Mouse (Mus musculus) hindbrain, embryonic 13.5 days (tissue): Measurements from ENCODE around the gene Rarres1. TPM values are rescaled to one million over a fixed set of nuclear protein-coding genes. Genes with fewer than 3 reads are reported as not detected.

Source experiments
- ATAC-seq: fragments of 200-750 bp; cut with Nextera tagmentation; 2 replicates; pipeline ENCODE4 v1.8.0; 2017; ENCODE audit warnings: moderate TSS enrichment; ENCODE audit not compliant: low FRiP score
- H3K27ac ChIP-seq: fragments of 300-500 bp; sonication (generic); 2 replicates; pipeline ENCODE4 v1.5.1; 2015; ENCODE audit warnings: inconsistent platforms, mild to moderate bottlenecking, moderate library complexity
- H3K27me3 ChIP-seq: fragments of 300-500 bp; sonication (generic); 2 replicates; pipeline ENCODE4 v1.6.1; 2015; ENCODE audit warnings: mild to moderate bottlenecking, inconsistent platforms
- H3K36me3 ChIP-seq: fragments of 300-500 bp; sonication (generic); 2 replicates; pipeline ENCODE4 v1.6.1; 2015; ENCODE audit warnings: mild to moderate bottlenecking, inconsistent platforms
- H3K4me1 ChIP-seq: fragments of 300-500 bp; sonication (generic); replicated peaks from 2 replicates; pipeline ENCODE4 v1.6.1; 2015; ENCODE audit warnings: inconsistent platforms
- H3K4me2 ChIP-seq: fragments of 300-500 bp; sonication (generic); 2 replicates; pipeline ENCODE4 v1.6.1; 2015; ENCODE audit warnings: inconsistent platforms, mild to moderate bottlenecking, moderate library complexity
- H3K4me3 ChIP-seq: fragments of 300-500 bp; sonication (generic); 2 replicates; pipeline ENCODE4 v1.5.1; 2015; ENCODE audit warnings: mild to moderate bottlenecking, inconsistent platforms
- H3K9ac ChIP-seq: fragments of 300-500 bp; sonication (generic); 2 replicates; pipeline ENCODE4 v1.6.1; 2015; ENCODE audit warnings: mild to moderate bottlenecking, inconsistent platforms
- H3K9me3 ChIP-seq: fragments of 300-500 bp; sonication (generic); 2 replicates; pipeline ENCODE4 v1.6.1; 2016; ENCODE audit warnings: inconsistent platforms
- whole genome bisulfite sequencing: fragments of 180-500 bp; shearing (Covaris S2); methylation state at CpG from one replicate; pipeline ENCODE4 v1.1.7; 2015; 5-methylcytosine and 5-hydroxymethylcytosine counted together
- polyA plus RNA-seq: library from polyadenylated mRNA; unstranded; fragments of >200 nt; fragmentation: Nextera tagmentation; extraction: Ambion mirVana; gene quantifications from 2 replicates; pipeline ENCODE4 v1.2.1, GENCODE M21; 2015

The Rarres1 gene
- polyA plus RNA-seq, 1 experiment from 2014 or later = 1.3 TPM

DNA sequence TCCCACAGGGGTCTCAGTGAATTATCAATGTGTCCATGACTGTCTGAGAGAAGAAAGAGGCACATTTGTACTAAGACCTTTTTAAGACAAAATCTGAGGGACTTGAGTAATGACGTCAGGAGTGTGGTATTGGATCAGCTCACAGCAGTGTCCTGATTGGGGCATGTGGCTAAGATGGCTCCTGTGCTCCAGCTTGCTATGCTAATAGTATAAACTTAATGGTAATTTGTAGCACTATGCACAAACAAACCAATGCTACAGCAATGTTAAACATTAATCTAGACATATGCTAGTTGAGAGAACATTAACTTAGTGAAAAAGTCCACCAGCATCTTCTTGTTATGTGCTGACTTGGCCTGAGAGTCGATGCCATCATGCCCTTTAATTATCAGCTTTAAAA is 30.1 kb downstream of the Rarres1 start:
- Histone ChIP-seq H3K9ac (no peak overlapping the region), H3K4me2 (no peak overlapping the region), H3K36me3 (no peaks in the 10 kb centered on the region), H3K4me3 (no peak overlapping the region), H3K27me3 (no peaks in the 10 kb centered on the region), H3K4me1 (no peaks in the 10 kb centered on the region), H3K27ac (no peak overlapping the region), H3K9me3 (no peaks in the 10 kb centered on the region)
- no peak for ATAC-seq
- WGBS = 94% methylated on average over 2 of the region's 2 CpGs

DNA sequence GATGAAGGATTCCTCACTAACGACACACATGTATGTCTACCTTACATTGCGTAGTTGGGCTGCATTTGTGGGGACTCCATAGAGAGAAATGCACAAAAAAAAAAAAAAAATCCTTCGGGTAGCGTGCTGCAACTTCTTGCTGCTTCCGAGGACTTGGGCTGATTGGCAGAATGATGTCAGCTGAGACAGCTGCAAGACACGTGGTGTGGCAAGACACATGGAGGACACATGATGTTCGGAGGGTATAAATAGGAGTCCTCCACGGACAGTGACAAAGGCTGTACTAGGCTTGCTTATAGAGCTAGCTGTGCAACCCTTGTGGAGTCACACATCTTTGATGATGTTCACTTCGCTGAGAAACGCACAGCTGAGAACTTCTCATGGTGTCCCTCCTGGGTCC is 32.9 kb downstream of the Rarres1 start:
- Histone ChIP-seq H3K4me3 (no peak overlapping the region), H3K4me2 (no peak overlapping the region), H3K36me3 (peaks cover 9% of the 10 kb centered on the region; the same call in 1 of the 2 replicates), H3K4me1 (no peaks in the 10 kb centered on the region), H3K9ac (no peak overlapping the region), H3K27ac (no peak overlapping the region), H3K9me3 (no peaks in the 10 kb centered on the region), H3K27me3 (no peaks in the 10 kb centered on the region)
- no peak for ATAC-seq
- WGBS = 94% methylated on average over 10 of the region's 10 CpGs

DNA sequence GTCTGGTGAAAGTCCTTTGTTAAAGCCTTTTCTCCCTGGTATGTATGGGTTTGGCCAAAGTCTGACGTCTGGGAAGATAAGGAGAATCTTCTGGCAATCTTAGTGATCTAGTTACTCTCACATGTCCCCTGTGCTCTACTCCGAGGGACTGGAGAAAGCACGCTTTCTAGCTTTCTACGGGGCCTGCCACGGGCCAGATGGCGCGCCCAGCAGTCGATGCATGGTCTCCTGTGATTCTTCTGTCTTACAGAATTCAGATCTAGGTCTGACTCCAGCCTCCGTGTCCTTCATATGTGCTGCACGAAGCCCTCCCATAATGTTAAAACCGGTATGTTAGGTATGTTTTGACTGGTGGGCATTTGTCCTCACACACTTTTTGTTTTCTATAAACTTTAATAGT is 35.5 kb downstream of the Rarres1 start:
- WGBS = 93% methylated on average over 11 of the region's 11 CpGs
- no peak overlapping the region for H3K9ac ChIP-seq
- H3K9me3 ChIP-seq = no peaks in the 10 kb centered on the region
- ATAC-seq = no peak
- no peak overlapping the region for H3K4me3 ChIP-seq
- peaks cover 29% of the 10 kb centered on the region for H3K36me3 ChIP-seq
- no peaks in the 10 kb centered on the region for H3K27me3 ChIP-seq
- no peaks in the 10 kb centered on the region for H3K4me1 ChIP-seq
- no peak overlapping the region for H3K4me2 ChIP-seq
- no peak overlapping the region for H3K27ac ChIP-seq

DNA sequence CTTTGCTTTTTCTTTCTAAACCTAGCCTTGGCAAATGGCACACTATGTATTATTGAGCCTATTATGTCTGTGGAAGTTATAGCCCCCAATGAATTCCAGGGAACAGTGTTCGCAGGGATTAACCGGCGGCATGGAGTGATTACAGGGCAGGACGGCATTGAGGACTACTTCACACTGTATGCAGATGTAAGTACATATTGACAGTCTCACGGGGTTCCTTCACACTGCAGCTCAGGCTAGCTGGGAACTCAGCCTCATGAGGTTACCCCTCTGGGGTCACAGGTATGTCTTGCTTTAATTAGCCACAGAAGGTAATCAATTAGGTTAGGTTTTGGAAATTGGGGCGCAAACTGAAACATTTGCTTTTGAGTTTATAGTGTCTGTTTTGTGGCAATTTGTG is 41.9 kb downstream of the Rarres1 start:
- H3K4me2 ChIP-seq = no peak overlapping the region
- no peak overlapping the region for H3K27ac ChIP-seq
- H3K4me1 ChIP-seq = no peaks in the 10 kb centered on the region
- H3K9ac ChIP-seq = no peak overlapping the region
- peaks cover 35% of the 10 kb centered on the region for H3K36me3 ChIP-seq
- H3K27me3 ChIP-seq = no peaks in the 10 kb centered on the region
- 88% methylated on average over 6 of the region's 6 CpGs for WGBS
- no peak overlapping the region for H3K4me3 ChIP-seq
- no peak for ATAC-seq
- H3K9me3 ChIP-seq = no peaks in the 10 kb centered on the region

DNA sequence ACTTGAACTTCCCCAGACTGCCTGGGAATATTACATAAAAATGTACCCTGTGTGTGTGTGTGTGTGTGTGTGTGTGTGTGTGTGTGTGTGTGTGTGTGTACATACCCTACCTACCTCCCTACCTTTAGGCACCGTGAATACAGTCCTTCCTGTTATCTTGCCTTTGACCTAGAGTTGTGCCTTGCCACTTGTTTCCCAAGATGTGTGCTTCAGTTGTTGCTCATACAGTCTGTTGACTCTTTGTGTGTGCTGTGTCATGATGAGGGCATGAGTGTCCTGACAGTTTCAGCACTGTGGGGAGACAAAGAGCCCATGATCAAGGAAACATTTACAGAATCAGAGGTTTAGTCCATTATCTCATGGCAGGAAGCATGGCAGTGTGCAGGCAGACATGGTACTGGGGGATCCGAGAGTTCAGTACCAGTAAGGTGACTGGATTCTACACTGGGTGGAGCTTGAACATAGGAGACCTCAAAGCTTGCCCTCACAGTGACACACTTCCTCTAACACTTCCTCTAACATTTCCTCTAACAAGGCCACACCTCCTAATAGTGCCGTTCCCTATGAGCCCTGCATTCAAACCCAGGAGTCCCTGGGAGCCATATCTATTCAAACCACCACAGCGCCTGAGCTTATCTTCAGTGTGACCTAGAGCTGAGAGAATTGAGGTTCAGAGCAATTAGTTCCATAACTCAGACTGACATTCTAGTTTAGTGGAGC is 43.8 kb downstream of the Rarres1 start:
- no peaks in the 10 kb centered on the region for H3K27me3 ChIP-seq

DNA sequence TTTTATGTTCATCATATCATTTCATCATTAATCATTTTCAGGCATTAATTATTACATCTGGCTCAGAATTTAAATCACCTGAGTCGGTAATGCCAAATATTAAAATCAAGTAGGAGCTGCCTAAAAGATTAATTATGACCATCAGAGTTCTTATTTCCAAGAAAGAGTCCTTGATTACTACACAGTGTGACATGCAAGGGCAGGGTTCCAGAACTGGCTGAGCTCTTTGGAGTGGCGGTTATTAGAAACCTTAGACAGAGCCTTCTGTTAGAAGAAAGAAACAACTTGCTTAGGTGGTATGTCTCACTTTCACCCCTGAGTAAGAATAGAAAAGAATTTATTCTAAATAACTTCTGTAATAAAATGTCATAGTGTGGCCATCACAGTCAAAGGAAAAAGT is 48.0 kb downstream of the Rarres1 start:
- Histone ChIP-seq H3K36me3 (peaks cover 20% of the 10 kb centered on the region), H3K4me3 (no peak overlapping the region), H3K27me3 (no peaks in the 10 kb centered on the region), H3K4me2 (no peak overlapping the region), H3K9ac (no peak overlapping the region), H3K27ac (no peak overlapping the region), H3K9me3 (no peaks in the 10 kb centered on the region), H3K4me1 (peaks cover 16% of the 10 kb centered on the region)
- WGBS = 86% methylated on average over 2 of the region's 2 CpGs
- ATAC-seq = no peak

More for the DNA sequence above, 43.8 kb downstream of the Rarres1 start:
- no peaks in the 10 kb centered on the region for H3K4me1 ChIP-seq
- H3K36me3 ChIP-seq = peaks cover 43% of the 10 kb centered on the region
- H3K4me2 ChIP-seq = no peak overlapping the region
- H3K9me3 ChIP-seq = no peaks in the 10 kb centered on the region
- no peak overlapping the region for H3K4me3 ChIP-seq
- 90% methylated on average over 4 of the region's 4 CpGs for WGBS
- no peak overlapping the region for H3K9ac ChIP-seq
- no peak overlapping the region for H3K27ac ChIP-seq
- no peak for ATAC-seq

DNA sequence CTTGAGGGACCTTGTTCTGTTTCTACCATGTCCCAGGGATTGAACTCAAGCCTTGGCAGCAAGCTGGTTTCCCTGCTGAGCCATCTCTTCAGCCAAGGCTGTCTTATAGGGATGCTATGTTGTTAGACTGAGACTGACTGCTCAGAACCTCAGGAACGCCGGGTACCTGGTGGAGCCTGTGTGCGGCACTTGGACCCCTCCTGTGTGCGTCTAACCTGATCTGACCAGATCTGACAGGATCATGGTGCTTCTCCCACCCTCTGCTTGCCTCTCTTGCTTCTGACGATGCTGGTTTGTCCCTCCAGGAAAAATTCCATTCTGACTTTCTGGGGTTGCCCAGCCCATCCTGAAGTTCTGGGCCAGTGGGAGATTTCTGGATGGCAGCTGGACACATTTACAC is 48.7 kb downstream of the Rarres1 start:
- 96% methylated on average over 5 of the region's 5 CpGs for WGBS
- Histone ChIP-seq H3K27me3 (no peaks in the 10 kb centered on the region), H3K27ac (no peak overlapping the region), H3K9ac (no peak overlapping the region), H3K4me3 (no peak overlapping the region), H3K9me3 (no peaks in the 10 kb centered on the region), H3K4me1 (peaks cover 19% of the 10 kb centered on the region), H3K36me3 (peaks cover 20% of the 10 kb centered on the region), H3K4me2 (no peak overlapping the region)
- no peak for ATAC-seq

DNA sequence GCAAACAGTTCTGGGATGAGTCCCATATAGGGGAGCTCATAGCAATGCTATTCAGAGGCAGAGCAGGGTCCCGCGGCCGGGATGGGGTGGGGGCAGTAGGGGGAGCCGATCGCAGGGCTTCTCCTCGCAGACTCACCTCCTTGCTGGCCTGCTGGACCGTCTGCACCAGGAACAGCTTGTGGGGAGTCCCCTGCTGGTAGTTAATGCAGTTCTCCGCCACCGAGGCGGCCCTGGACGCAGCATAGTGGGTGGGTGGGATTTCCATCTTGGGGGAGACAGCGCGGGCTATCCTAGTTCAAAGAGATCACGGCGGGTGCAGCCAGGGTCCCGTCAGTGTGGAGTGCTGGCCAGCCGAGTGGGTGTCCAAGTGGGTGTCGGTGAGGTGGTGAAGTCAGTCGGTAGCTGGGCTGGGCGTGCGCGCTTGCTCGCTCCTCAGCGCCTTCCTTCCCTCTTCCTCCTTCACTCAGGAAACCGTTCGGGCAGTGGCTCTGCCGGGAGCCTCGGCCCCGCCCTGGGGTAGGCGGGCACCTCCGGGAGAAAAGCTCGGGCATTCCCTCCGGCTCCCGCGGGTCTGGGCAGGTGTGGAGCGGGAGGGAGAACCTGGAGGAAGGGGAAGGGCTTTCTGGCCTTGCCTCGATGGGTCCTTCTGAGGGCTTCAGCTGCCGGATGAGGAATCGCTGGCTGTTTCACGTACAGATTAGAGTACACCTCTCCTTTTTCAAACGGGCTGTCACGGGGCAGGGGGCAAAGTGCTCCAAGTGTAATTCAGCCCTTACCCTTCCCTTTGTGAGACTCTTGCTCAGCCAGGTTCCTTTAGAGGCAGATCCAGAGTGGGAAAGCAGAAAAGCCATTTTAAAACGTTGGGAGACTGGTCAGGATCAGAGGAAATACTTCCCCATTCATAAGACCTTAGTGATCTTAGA is 51.6 kb downstream of the Rarres1 start, which contains the start of gene Lxn:
TSS of gene Lxn (minus strand) at position 477 of the 923 bp plus-strand sequence.
- Histone ChIP-seq H3K9me3 (no peaks in the 10 kb centered on the region), H3K4me1 (peaks cover 27% of the 10 kb centered on the region), H3K27ac (peak within 1 kb of the TSS; percentile 83), H3K9ac (peak within 1 kb of the TSS; percentile 86), H3K4me3 (peak within 1 kb of the TSS; percentile 63), H3K36me3 (peaks cover 29% of the 10 kb centered on the region), H3K27me3 (no peaks in the 10 kb centered on the region), H3K4me2 (peak within 1 kb of the TSS; percentile 86)
- ATAC-seq = peak; percentile 89
- under 1% methylated on average over 38 of the region's 43 CpGs for WGBS

DNA sequence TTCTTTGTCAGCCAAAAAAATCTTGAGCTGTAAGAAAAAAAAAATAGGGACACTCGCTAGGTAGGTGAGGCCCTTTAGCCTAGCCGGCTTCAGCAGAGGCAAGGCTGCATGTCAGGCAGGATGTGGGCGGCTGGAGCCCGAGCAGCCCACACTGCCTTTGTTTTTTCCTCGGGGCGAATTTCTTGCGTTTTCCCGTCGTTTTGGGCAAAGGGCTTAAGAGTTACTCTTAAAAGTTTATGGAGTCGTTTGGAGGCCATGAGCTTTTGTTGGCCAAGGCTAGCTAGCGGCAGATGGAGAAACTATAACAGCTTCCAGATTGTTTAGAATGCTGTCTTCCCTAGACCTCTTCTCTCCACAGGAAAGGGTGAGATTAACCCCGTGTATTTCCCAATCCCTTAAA is 52.3 kb downstream of the Rarres1 start:
- peaks cover 27% of the 10 kb centered on the region for H3K4me1 ChIP-seq
- ATAC-seq = no peak
- H3K36me3 ChIP-seq = peaks cover 29% of the 10 kb centered on the region
- H3K4me2 ChIP-seq = peak overlapping the region; percentile 86
- 4% methylated on average over 12 of the region's 12 CpGs for WGBS
- no peaks in the 10 kb centered on the region for H3K9me3 ChIP-seq
- H3K27ac ChIP-seq = peak overlapping the region; percentile 83
- peak overlapping the region; percentile 86 for H3K9ac ChIP-seq
- H3K4me3 ChIP-seq = peak overlapping the region; percentile 63
- H3K27me3 ChIP-seq = no peaks in the 10 kb centered on the region

DNA sequence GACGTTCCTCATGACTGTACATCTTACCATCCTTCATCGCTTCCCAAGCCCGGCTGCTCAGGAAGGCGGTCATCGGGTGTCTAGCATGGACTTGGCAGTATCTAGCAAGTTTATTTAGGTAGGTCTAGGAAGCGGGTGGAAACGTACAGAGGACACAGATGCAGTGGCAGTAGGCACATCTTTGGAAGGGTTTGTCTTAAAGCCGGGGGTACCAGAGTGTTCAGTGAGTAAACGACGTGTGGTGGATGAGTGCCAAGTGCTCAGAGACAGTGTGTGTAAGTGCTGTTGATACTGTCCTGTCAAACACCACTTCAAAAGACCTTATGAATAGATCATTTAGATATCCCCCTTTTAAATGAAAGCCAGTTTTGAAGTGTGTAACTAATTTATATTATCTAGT is 52.7 kb downstream of the Rarres1 start:
- Histone ChIP-seq H3K4me3 (peak overlapping the region; percentile 63), H3K27me3 (no peaks in the 10 kb centered on the region), H3K36me3 (peaks cover 29% of the 10 kb centered on the region), H3K4me2 (peak overlapping the region; percentile 86), H3K9me3 (no peaks in the 10 kb centered on the region), H3K27ac (peak overlapping the region; percentile 48; the same call in 1 of the 2 replicates), H3K9ac (peak overlapping the region; percentile 86), H3K4me1 (peaks cover 27% of the 10 kb centered on the region)
- WGBS = 51% methylated on average over 10 of the region's 10 CpGs
- ATAC-seq = no peak

DNA sequence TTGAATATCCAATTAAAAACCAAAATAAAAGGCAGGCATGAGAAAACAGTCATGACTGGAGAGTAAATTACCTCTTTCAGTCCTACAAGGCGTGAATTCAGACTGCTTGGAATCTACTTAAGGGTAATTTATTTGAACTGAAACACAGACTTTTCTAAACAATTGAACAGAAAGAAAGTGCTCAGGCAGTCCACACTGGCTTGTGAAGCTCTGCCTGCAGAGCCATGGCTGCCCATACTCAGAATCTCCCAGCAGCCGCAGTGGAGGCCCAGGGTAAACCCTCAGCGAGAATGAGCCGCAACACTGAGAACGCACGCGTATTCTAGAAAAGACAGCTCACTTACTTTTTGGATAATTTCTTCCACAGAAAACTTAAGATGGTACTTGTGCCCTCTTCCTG is 53.3 kb downstream of the Rarres1 start:
- WGBS = 75% methylated on average over 7 of the region's 7 CpGs
- Histone ChIP-seq H3K27me3 (no peaks in the 10 kb centered on the region), H3K4me1 (peaks cover 27% of the 10 kb centered on the region), H3K9ac (peak overlapping the region; percentile 86), H3K9me3 (no peaks in the 10 kb centered on the region), H3K4me3 (peak overlapping the region; percentile 63), H3K4me2 (peak overlapping the region; percentile 86), H3K27ac (peak overlapping the region; percentile 48; the same call in 1 of the 2 replicates), H3K36me3 (peaks cover 33% of the 10 kb centered on the region)
- ATAC-seq = no peak

DNA sequence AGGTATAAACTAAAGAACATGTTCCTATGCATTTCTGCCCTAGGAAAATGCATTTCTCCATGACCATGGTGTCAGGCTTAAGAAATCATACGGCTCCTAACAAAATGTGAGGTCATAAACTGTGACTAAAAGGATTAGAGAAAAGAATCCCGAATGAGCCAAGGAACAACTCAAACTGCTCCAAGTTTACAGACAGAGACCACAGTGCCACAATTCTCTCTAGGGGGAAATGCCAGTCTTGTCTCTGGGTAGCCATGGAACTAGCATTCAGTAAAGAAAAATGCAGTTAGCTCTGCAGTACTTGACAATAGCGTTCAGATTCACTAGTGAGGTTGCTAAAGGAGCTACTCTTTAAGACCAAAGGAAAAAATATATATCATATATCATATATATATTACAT is 55.4 kb downstream of the Rarres1 start:
- Histone ChIP-seq H3K9ac (no peak overlapping the region), H3K27ac (peak overlapping the region; percentile 64; the same call in 1 of the 2 replicates), H3K4me1 (peaks cover 27% of the 10 kb centered on the region), H3K4me2 (no peak overlapping the region), H3K36me3 (peaks cover 51% of the 10 kb centered on the region), H3K27me3 (no peaks in the 10 kb centered on the region), H3K9me3 (no peaks in the 10 kb centered on the region), H3K4me3 (no peak overlapping the region)
- no peak for ATAC-seq
- 56% methylated on average over 3 of the region's 3 CpGs for WGBS
